Mouse (Mus musculus) kidney, adult 18-20 months (tissue): ENCODE measurements around the gene Sbno2.

Experiments used
- DNase-seq: peaks from one replicate; pipeline ENCODE4 v3.0.0; 2021

The Sbno2 gene

GRCm38 (mm10) chr10:80013609-80014008 is 91.8 kb downstream of the Sbno2 start:
- no peak for DNase-seq

GRCm38 (mm10) chr10:80011740-80012139 is 93.6 kb downstream of the Sbno2 start:
- DNase-seq = no peak
